Mouse (Mus musculus) erythroblast, adult 5-6 weeks (primary cell): ENCODE data around the gene Gm20518. TPM values are rescaled to one million over a fixed set of nuclear protein-coding genes. Genes with fewer than 3 reads are reported as not detected.

ENCODE experiments used
- ATAC-seq: replicated peaks from 2 replicates; pipeline ENCODE4 v1.8.0; 2016; ENCODE audit warnings: moderate number of reproducible peaks, mild to moderate bottlenecking, moderate TSS enrichment, inconsistent platforms; ENCODE audit not compliant: poor library complexity, low FRiP score, severe bottlenecking
- total RNA-seq, 2 experiments: library from RNA; stranded (forward) in 1 of 2; stranded (reverse) in 1 of 2; fragments of 150-400 nt in 1 of 2; fragments of 200-764, 138-1000 nt in 1 of 2; gene quantifications; 2 replicates each; pipeline versions ENCODE4 v1.2.3 to v1.2.4; 2015 to 2017; ENCODE audit warnings: low replicate concordance in 2 of 2

The Gm20518 gene
- total RNA-seq, 2 experiments from 2014 or later, result 0.68 TPM; not detected in 1

- ATAC-seq, result no peak
Measured at GRCm38 (mm10) chr16:17796971-17797811, 94.3 kb downstream of the Gm20518 start, which contains the start of gene Scarf2. Gene Scarf2 (plus strand): TSS chr16:17797282.

- ATAC-seq, result no peak
Measured at GRCm38 (mm10) chr16:17796519-17796918, 95.0 kb downstream of the Gm20518 start.

- no peak for ATAC-seq
Measured at GRCm38 (mm10) chr16:17795643-17796042, 95.8 kb downstream of the Gm20518 start.

GRCm38 (mm10) chr16:17794047-17794446 is 97.4 kb downstream of the Gm20518 start:
- no peak for ATAC-seq

GRCm38 (mm10) chr16:17792728-17793127 is 98.7 kb downstream of the Gm20518 start:
- ATAC-seq, result no peak

GRCm38 (mm10) chr16:17785337-17785736 is 106.1 kb downstream of the Gm20518 start:
- no peak for ATAC-seq

Other genes with a start within 250 kb of the Gm20518 start
- not detected in 2 replicates for gene Ccdc74a, start 245.2 kb downstream of the Gm20518 start, total RNA-seq (2015; ENCODE audit: low replicate concordance)
- gene Ccdc74a, start 245.2 kb downstream of the Gm20518 start, total RNA-seq (2017; ENCODE audit: low replicate concordance), result 0.60 and 1.7 TPM in 2 replicates
- gene Med15, start 158.8 kb downstream of the Gm20518 start, total RNA-seq (2015; ENCODE audit: low replicate concordance), result 15.5 and 30.0 TPM in 2 replicates
- 16.7 and 20.7 TPM in 2 replicates for gene Med15, start 158.8 kb downstream of the Gm20518 start, total RNA-seq (2017; ENCODE audit: low replicate concordance)
- gene Klhl22, start 132.1 kb downstream of the Gm20518 start, total RNA-seq (2015; ENCODE audit: low replicate concordance), result 2.1 and 2.5 TPM in 2 replicates
- 4.3 and 9.0 TPM in 2 replicates for gene Klhl22, start 132.1 kb downstream of the Gm20518 start, total RNA-seq (2017; ENCODE audit: low replicate concordance)
- gene Scarf2, start 94.4 kb downstream of the Gm20518 start, total RNA-seq (2015; ENCODE audit: low replicate concordance), result not detected in 2 replicates
- not detected in 2 replicates for gene Scarf2, start 94.4 kb downstream of the Gm20518 start, total RNA-seq (2017; ENCODE audit: low replicate concordance)
- not detected in 2 replicates for gene B830017H08Rik, start 58.5 kb downstream of the Gm20518 start, total RNA-seq (2015; ENCODE audit: low replicate concordance)
- gene B830017H08Rik, start 58.5 kb downstream of the Gm20518 start, total RNA-seq (2017; ENCODE audit: low replicate concordance), result not detected in 2 replicates
- gene Car15, start 53.3 kb downstream of the Gm20518 start, total RNA-seq (2015; ENCODE audit: low replicate concordance), result 2.5 TPM in 1 of 2 replicates, not detected in the other
- 1.3 TPM in 1 of 2 replicates, not detected in the other for gene Car15, start 53.3 kb downstream of the Gm20518 start, total RNA-seq (2017; ENCODE audit: low replicate concordance)
- not detected in 2 replicates for gene Tssk1, start 2.6 kb upstream of the Gm20518 start, total RNA-seq (2015; ENCODE audit: low replicate concordance)
- gene Tssk1, start 2.6 kb upstream of the Gm20518 start, total RNA-seq (2017; ENCODE audit: low replicate concordance), result not detected in 2 replicates
- gene Dgcr2, start 6.9 kb upstream of the Gm20518 start, total RNA-seq (2015; ENCODE audit: low replicate concordance), result 2.1 and 26.1 TPM in 2 replicates
- 11.6 and 13.8 TPM in 2 replicates for gene Dgcr2, start 6.9 kb upstream of the Gm20518 start, total RNA-seq (2017; ENCODE audit: low replicate concordance)
- not detected in 2 replicates for gene Tssk2, start 7.0 kb upstream of the Gm20518 start, total RNA-seq (2015; ENCODE audit: low replicate concordance)
- not detected in 2 replicates for gene Tssk2, start 7.0 kb upstream of the Gm20518 start, total RNA-seq (2017; ENCODE audit: low replicate concordance)
- gene Ess2, start 19.7 kb upstream of the Gm20518 start, total RNA-seq (2015; ENCODE audit: low replicate concordance), result 1.7 TPM in 1 of 2 replicates, not detected in the other
- gene Ess2, start 19.7 kb upstream of the Gm20518 start, total RNA-seq (2017; ENCODE audit: low replicate concordance), result 6.0 and 8.4 TPM in 2 replicates
- gene Gsc2, start 23.4 kb upstream of the Gm20518 start, total RNA-seq (2015; ENCODE audit: low replicate concordance), result not detected in 2 replicates
- gene Gsc2, start 23.4 kb upstream of the Gm20518 start, total RNA-seq (2017; ENCODE audit: low replicate concordance), result not detected in 2 replicates
- gene Slc25a1, start 36.5 kb upstream of the Gm20518 start, total RNA-seq (2015; ENCODE audit: low replicate concordance), result 5.4 and 6.9 TPM in 2 replicates
- 8.6 and 13.7 TPM in 2 replicates for gene Slc25a1, start 36.5 kb upstream of the Gm20518 start, total RNA-seq (2017; ENCODE audit: low replicate concordance)
- gene Vpreb2, start 88.8 kb upstream of the Gm20518 start, total RNA-seq (2015; ENCODE audit: low replicate concordance), result not detected in 2 replicates
- gene Vpreb2, start 88.8 kb upstream of the Gm20518 start, total RNA-seq (2017; ENCODE audit: low replicate concordance), result not detected in 2 replicates
- gene Dgcr6, start 161.2 kb upstream of the Gm20518 start, total RNA-seq (2015; ENCODE audit: low replicate concordance), result 0.96 and 7.9 TPM in 2 replicates
- 1.6 and 6.6 TPM in 2 replicates for gene Dgcr6, start 161.2 kb upstream of the Gm20518 start, total RNA-seq (2017; ENCODE audit: low replicate concordance)
- gene Prodh, start 198.5 kb upstream of the Gm20518 start, total RNA-seq (2015; ENCODE audit: low replicate concordance), result 3.3 and 6.3 TPM in 2 replicates
- 4.7 and 7.4 TPM in 2 replicates for gene Prodh, start 198.5 kb upstream of the Gm20518 start, total RNA-seq (2017; ENCODE audit: low replicate concordance)
- 0.42 and 0.96 TPM in 2 replicates for gene Rtn4r, start 236.0 kb upstream of the Gm20518 start, total RNA-seq (2015; ENCODE audit: low replicate concordance)
- gene Rtn4r, start 236.0 kb upstream of the Gm20518 start, total RNA-seq (2017; ENCODE audit: low replicate concordance), result not detected in 2 replicates